Mouse (Mus musculus): Measurements from ENCODE around the gene Csf2rb2. TPM values are rescaled to one million over a fixed set of nuclear protein-coding genes. Genes with fewer than 3 reads are reported as not detected.
"Not testable (repeated sequence)": the region's sequence is repeated elsewhere in the genome, so short reads cannot be mapped to it uniquely, and the experiment has no call there.

Csf2rb2 gene
- polyA plus RNA-seq (2014; fragmentation: Nextera tagmentation; extraction: Ambion mirVana): 0.21 and 0.33 TPM in 2 replicates

GRCm38 (mm10) chr15:78305341-78305933 is at the start of gene Csf2rb2:
Csf2rb2 (minus strand) TSS chr15:78305721.
- H3K9me3 ChIP-seq (ENCODE audit: control insufficient read depth, low read length): no peaks in the 10 kb centered on the region
- no peak within 1 kb of the TSS for H3K9ac ChIP-seq
- DNase-seq (ENCODE audit: low spot score) (no peak), ATAC-seq (ENCODE audit: low FRiP score) (no peak)
- 87% methylated on average over 10 of the region's 10 CpGs for WGBS
- H3K36me3 ChIP-seq (replicated peaks; ENCODE audit: control insufficient read depth, insufficient read depth): no peaks in the 10 kb centered on the region
- no peak within 1 kb of the TSS for H3K4me3 ChIP-seq (replicated peaks; ENCODE audit: low read length)
- no peaks in the 10 kb centered on the region for H3K4me1 ChIP-seq (replicated peaks; ENCODE audit: control insufficient read depth, insufficient read depth, low read length)
- H3K27ac ChIP-seq: no peak within 1 kb of the TSS
- H3K4me2 ChIP-seq (replicated peaks): no peak within 1 kb of the TSS
- no peaks in the 10 kb centered on the region for H3K27me3 ChIP-seq (ENCODE audit: control insufficient read depth, insufficient read depth, low read length)

- Histone ChIP-seq H3K36me3 (replicated peaks; ENCODE audit: control insufficient read depth, insufficient read depth) (no peaks in the 10 kb centered on the region), H3K9ac (no peak overlapping the region), H3K9me3 (ENCODE audit: control insufficient read depth, low read length) (no peaks in the 10 kb centered on the region), H3K4me3 (replicated peaks; ENCODE audit: low read length) (no peak overlapping the region), H3K4me2 (replicated peaks) (no peak overlapping the region), H3K4me1 (replicated peaks; ENCODE audit: control insufficient read depth, insufficient read depth, low read length) (no peaks in the 10 kb centered on the region), H3K27me3 (ENCODE audit: control insufficient read depth, insufficient read depth, low read length) (no peaks in the 10 kb centered on the region), H3K27ac (no peak overlapping the region)
- ATAC-seq (ENCODE audit: low FRiP score): no peak
- 0% methylated on average over 1 of the region's 1 CpGs for WGBS
- peak; percentile 51 for DNase-seq (ENCODE audit: low spot score)
Measured at GRCm38 (mm10) chr15:78354958-78355357, 49.4 kb upstream of the Csf2rb2 start.

- Histone ChIP-seq H3K27me3 (ENCODE audit: control insufficient read depth, insufficient read depth, low read length) (no peaks in the 10 kb centered on the region), H3K4me3 (replicated peaks; ENCODE audit: low read length) (no peak overlapping the region), H3K9ac (no peak overlapping the region), H3K9me3 (ENCODE audit: control insufficient read depth, low read length) (no peaks in the 10 kb centered on the region), H3K36me3 (replicated peaks; ENCODE audit: control insufficient read depth, insufficient read depth) (no peaks in the 10 kb centered on the region), H3K27ac (no peak overlapping the region), H3K4me1 (replicated peaks; ENCODE audit: control insufficient read depth, insufficient read depth, low read length) (no peaks in the 10 kb centered on the region), H3K4me2 (replicated peaks) (no peak overlapping the region)
- WGBS: 68% methylated on average over 3 of the region's 3 CpGs
- no peak for ATAC-seq (ENCODE audit: low FRiP score)
- DNase-seq (ENCODE audit: low spot score): no peak
Measured at GRCm38 (mm10) chr15:78351586-78352165, 46.2 kb upstream of the Csf2rb2 start.

- 91% methylated on average over 3 of the region's 3 CpGs for WGBS
- Histone ChIP-seq H3K9ac (no peak overlapping the region), H3K27me3 (ENCODE audit: control insufficient read depth, insufficient read depth, low read length) (no peaks in the 10 kb centered on the region; the same call in 1 of the 2 replicates), H3K4me3 (replicated peaks; ENCODE audit: low read length) (no peak overlapping the region), H3K9me3 (ENCODE audit: control insufficient read depth, low read length) (no peaks in the 10 kb centered on the region), H3K27ac (no peak overlapping the region), H3K36me3 (replicated peaks; ENCODE audit: control insufficient read depth, insufficient read depth) (no peaks in the 10 kb centered on the region), H3K4me1 (replicated peaks; ENCODE audit: control insufficient read depth, insufficient read depth, low read length) (no peaks in the 10 kb centered on the region), H3K4me2 (replicated peaks) (no peak overlapping the region)
- ATAC-seq (ENCODE audit: low FRiP score) (no peak), DNase-seq (ENCODE audit: low spot score) (no peak)
Measured at GRCm38 (mm10) chr15:78344567-78344966, 39.0 kb upstream of the Csf2rb2 start.

- DNase-seq (ENCODE audit: low spot score) (no peak), ATAC-seq (ENCODE audit: low FRiP score) (no peak)
- H3K27ac ChIP-seq: no peak overlapping the region
- no peaks in the 10 kb centered on the region; the same call in 1 of the 2 replicates for H3K27me3 ChIP-seq (ENCODE audit: control insufficient read depth, insufficient read depth, low read length)
- no peaks in the 10 kb centered on the region for H3K36me3 ChIP-seq (replicated peaks; ENCODE audit: control insufficient read depth, insufficient read depth)
- H3K4me3 ChIP-seq (replicated peaks; ENCODE audit: low read length): no peak overlapping the region
- no peak overlapping the region for H3K9ac ChIP-seq
- no peaks in the 10 kb centered on the region for H3K4me1 ChIP-seq (replicated peaks; ENCODE audit: control insufficient read depth, insufficient read depth, low read length)
- no peak overlapping the region for H3K4me2 ChIP-seq (replicated peaks)
- H3K9me3 ChIP-seq (ENCODE audit: control insufficient read depth, low read length): no peaks in the 10 kb centered on the region
- 13% methylated on average over 1 of the region's 1 CpGs for WGBS
Measured at GRCm38 (mm10) chr15:78343683-78344082, 38.2 kb upstream of the Csf2rb2 start.

GRCm38 (mm10) chr15:78340919-78341318 is 35.4 kb upstream of the Csf2rb2 start:
- H3K27me3 ChIP-seq (ENCODE audit: control insufficient read depth, insufficient read depth, low read length); H3K9ac ChIP-seq; H3K4me2 ChIP-seq (replicated peaks); H3K4me1 ChIP-seq (replicated peaks; ENCODE audit: control insufficient read depth, insufficient read depth, low read length); H3K9me3 ChIP-seq (ENCODE audit: control insufficient read depth, low read length); ATAC-seq (ENCODE audit: low FRiP score); H3K36me3 ChIP-seq (replicated peaks; ENCODE audit: control insufficient read depth, insufficient read depth); H3K4me3 ChIP-seq (replicated peaks; ENCODE audit: low read length); DNase-seq (ENCODE audit: low spot score); H3K27ac ChIP-seq: not testable (repeated sequence)
- 74% methylated on average over 6 of the region's 7 CpGs for WGBS

- not testable (repeated sequence) for H3K9me3 ChIP-seq (ENCODE audit: control insufficient read depth, low read length); H3K27me3 ChIP-seq (ENCODE audit: control insufficient read depth, insufficient read depth, low read length); H3K9ac ChIP-seq; H3K36me3 ChIP-seq (replicated peaks; ENCODE audit: control insufficient read depth, insufficient read depth); H3K4me1 ChIP-seq (replicated peaks; ENCODE audit: control insufficient read depth, insufficient read depth, low read length); ATAC-seq (ENCODE audit: low FRiP score); H3K27ac ChIP-seq; H3K4me2 ChIP-seq (replicated peaks); H3K4me3 ChIP-seq (replicated peaks; ENCODE audit: low read length)
- 36% methylated on average over 7 of the region's 7 CpGs for WGBS
- DNase-seq (ENCODE audit: low spot score): peak; percentile 32
Measured at GRCm38 (mm10) chr15:78339627-78340423, 34.3 kb upstream of the Csf2rb2 start.

GRCm38 (mm10) chr15:78334380-78334779 is 28.9 kb upstream of the Csf2rb2 start:
- Histone ChIP-seq H3K27ac (no peak overlapping the region), H3K27me3 (ENCODE audit: control insufficient read depth, insufficient read depth, low read length) (no peaks in the 10 kb centered on the region), H3K4me1 (replicated peaks; ENCODE audit: control insufficient read depth, insufficient read depth, low read length) (no peaks in the 10 kb centered on the region), H3K9me3 (ENCODE audit: control insufficient read depth, low read length) (no peaks in the 10 kb centered on the region), H3K4me2 (replicated peaks) (no peak overlapping the region), H3K4me3 (replicated peaks; ENCODE audit: low read length) (no peak overlapping the region), H3K9ac (no peak overlapping the region), H3K36me3 (replicated peaks; ENCODE audit: control insufficient read depth, insufficient read depth) (no peaks in the 10 kb centered on the region)
- WGBS: 90% methylated on average over 3 of the region's 3 CpGs
- DNase-seq (ENCODE audit: low spot score): no peak
- ATAC-seq (ENCODE audit: low FRiP score): no peak

- H3K9ac ChIP-seq: no peak overlapping the region
- H3K36me3 ChIP-seq (replicated peaks; ENCODE audit: control insufficient read depth, insufficient read depth): no peaks in the 10 kb centered on the region
- H3K4me1 ChIP-seq (replicated peaks; ENCODE audit: control insufficient read depth, insufficient read depth, low read length): no peaks in the 10 kb centered on the region
- H3K27me3 ChIP-seq (ENCODE audit: control insufficient read depth, insufficient read depth, low read length): no peaks in the 10 kb centered on the region
- no peaks in the 10 kb centered on the region for H3K9me3 ChIP-seq (ENCODE audit: control insufficient read depth, low read length)
- H3K4me2 ChIP-seq (replicated peaks): no peak overlapping the region
- no peak for ATAC-seq (ENCODE audit: low FRiP score)
- no peak for DNase-seq (ENCODE audit: low spot score)
- 83% methylated on average over 6 of the region's 6 CpGs for WGBS
- no peak overlapping the region for H3K4me3 ChIP-seq (replicated peaks; ENCODE audit: low read length)
- no peak overlapping the region for H3K27ac ChIP-seq
Measured at GRCm38 (mm10) chr15:78332981-78333380, 27.5 kb upstream of the Csf2rb2 start.

All from hindbrain, embryonic 14.5 days (tissue).